Mouse (Mus musculus): Measurements from ENCODE around the gene Zcchc8.
A peak's percentile ranks its signal among the peaks of the same experiment; 100 is the strongest.
"Not testable (repeated sequence)": the region's sequence is repeated elsewhere in the genome, so short reads cannot be mapped to it uniquely, and the experiment has no call there.

Gene Zcchc8

GRCm38 (mm10) chr5:123720328-123721311 lies at the start of gene Zcchc8:
TSS of gene Zcchc8 (minus strand) at chr5:123721100.
- peak; percentile 98 for DNase-seq (ENCODE audit: low spot score in 2 of 2)

GRCm38 (mm10) chr5:123766455-123766854 lies 45.6 kb upstream of the Zcchc8 start:
- not testable (repeated sequence) for DNase-seq (ENCODE audit: low spot score in 2 of 2)

GRCm38 (mm10) chr5:123765506-123765905 lies 44.6 kb upstream of the Zcchc8 start:
- no peak for DNase-seq (ENCODE audit: low spot score in 2 of 2)

GRCm38 (mm10) chr5:123749065-123750064 lies 28.5 kb upstream of the Zcchc8 start, which contains the start of the genes Rsrc2 and Kntc1:
TSS of gene Rsrc2 (minus strand) at chr5:123749414.
TSS of gene Kntc1 (plus strand) at chr5:123749716.
- DNase-seq (ENCODE audit: low spot score in 2 of 2) = peak; percentile 99 to 100

- DNase-seq (ENCODE audit: low spot score in 2 of 2) = no peak
These were observed 27.6 kb upstream of the Zcchc8 start for GRCm38 (mm10) chr5:123748339-123749064.

- no peak for DNase-seq (ENCODE audit: low spot score in 2 of 2)
These were observed 26.7 kb upstream of the Zcchc8 start for GRCm38 (mm10) chr5:123747604-123748003.

- DNase-seq (ENCODE audit: low spot score in 2 of 2) = no peak
These were observed 25.4 kb upstream of the Zcchc8 start for GRCm38 (mm10) chr5:123746253-123746652.

- DNase-seq (ENCODE audit: low spot score in 2 of 2) = no peak
These were observed 23.5 kb upstream of the Zcchc8 start for GRCm38 (mm10) chr5:123744358-123744757.

- no peak for DNase-seq (ENCODE audit: low spot score in 2 of 2)
These were observed 10.1 kb upstream of the Zcchc8 start for GRCm38 (mm10) chr5:123730981-123731380.

GRCm38 (mm10) chr5:123723816-123724215 lies 2.9 kb upstream of the Zcchc8 start:
- DNase-seq (ENCODE audit: low spot score in 2 of 2) = not testable (repeated sequence)

- no peak for DNase-seq (ENCODE audit: low spot score in 2 of 2)
These were observed 6.3 kb downstream of the Zcchc8 start for GRCm38 (mm10) chr5:123714622-123715021.

GRCm38 (mm10) chr5:123713782-123714181 lies 7.1 kb downstream of the Zcchc8 start:
- DNase-seq (ENCODE audit: low spot score in 2 of 2) = no peak

GRCm38 (mm10) chr5:123709571-123709970 lies 11.3 kb downstream of the Zcchc8 start:
- DNase-seq (ENCODE audit: low spot score in 2 of 2) = no peak

GRCm38 (mm10) chr5:123708598-123708997 lies 12.3 kb downstream of the Zcchc8 start:
- DNase-seq (ENCODE audit: low spot score in 2 of 2) = no peak

- peak; percentile 63 to 76 for DNase-seq (ENCODE audit: low spot score in 2 of 2)
These were observed 20.3 kb downstream of the Zcchc8 start for GRCm38 (mm10) chr5:123700625-123701024.

GRCm38 (mm10) chr5:123699198-123699597 lies 21.7 kb downstream of the Zcchc8 start:
- peak; percentile 49 to 83 for DNase-seq (ENCODE audit: low spot score in 2 of 2)

- DNase-seq (ENCODE audit: low spot score in 2 of 2) = no peak
These were observed 23.9 kb downstream of the Zcchc8 start for GRCm38 (mm10) chr5:123696961-123697360.

GRCm38 (mm10) chr5:123696244-123696643 lies 24.7 kb downstream of the Zcchc8 start:
- no peak for DNase-seq (ENCODE audit: low spot score in 2 of 2)

- no peak for DNase-seq (ENCODE audit: low spot score in 2 of 2)
These were observed 26.4 kb downstream of the Zcchc8 start for GRCm38 (mm10) chr5:123694468-123694867.

GRCm38 (mm10) chr5:123684221-123685144 lies 36.4 kb downstream of the Zcchc8 start, which contains the start of gene Clip1:
TSS of gene Clip1 (minus strand) at chr5:123684618.
- peak; percentile 83 to 85 for DNase-seq (ENCODE audit: low spot score in 2 of 2)

All from right cerebral cortex, postnatal 10 days (tissue).